Mouse (Mus musculus): ENCODE measurements around the gene Fry.

DNA sequence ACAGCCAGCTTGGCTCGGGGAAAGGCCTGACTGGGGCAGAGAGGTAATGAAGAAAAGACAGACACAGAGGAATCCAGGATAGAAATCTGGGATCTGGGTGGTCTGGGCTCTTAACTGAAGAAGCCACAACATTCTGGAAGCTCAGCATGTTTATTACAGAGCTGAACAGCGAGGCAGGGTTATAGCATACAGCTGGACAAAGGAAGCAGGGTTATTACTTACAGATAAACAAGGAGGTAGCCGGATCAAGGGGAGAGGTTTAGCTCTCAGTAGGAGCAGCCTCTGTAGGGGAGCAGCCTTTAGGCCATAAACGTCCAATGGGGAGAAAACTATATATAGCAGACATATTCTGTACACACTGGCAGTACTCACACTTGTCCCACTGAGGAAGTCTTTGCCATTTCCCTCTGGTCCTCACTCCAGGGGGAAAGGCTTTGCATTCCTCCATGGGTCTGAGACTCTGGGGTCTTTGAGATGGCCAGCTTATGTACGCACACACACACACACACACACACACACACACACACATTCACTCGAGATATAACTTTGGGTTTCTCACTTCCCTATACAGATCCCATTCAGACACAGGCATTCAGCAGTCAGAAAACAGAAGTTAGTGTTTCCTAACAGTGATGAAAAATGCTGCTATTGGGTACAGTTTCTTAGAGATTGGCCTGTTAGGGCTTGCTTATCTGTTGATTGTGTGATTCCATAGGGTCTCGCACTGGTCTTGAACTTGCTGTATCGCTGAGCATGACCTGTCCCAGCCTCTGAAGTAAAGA is 256.5 kb downstream of the Fry start:
- no peak for TF ChIP-seq USF1 (IDR thresholded peaks at IDR 0.05; ENCODE audit: low read depth)
- no peak for TF ChIP-seq POLR2A (IDR thresholded peaks at IDR 0.05; ENCODE audit: insufficient read length, low read depth)
- TF ChIP-seq TCF12 (IDR thresholded peaks at IDR 0.05; ENCODE audit: insufficient read depth, poor library complexity, severe bottlenecking): no peak
- no peak for TF ChIP-seq E2F4 (IDR thresholded peaks at IDR 0.05; ENCODE audit: insufficient read depth)
- TF ChIP-seq MYOD1 (IDR thresholded peaks at IDR 0.05; ENCODE audit: control insufficient read depth in 1 of 3, insufficient read length in 2 of 3, low read depth in 2 of 3): no peak
- TF ChIP-seq REST (IDR thresholded peaks at IDR 0.05; ENCODE audit: insufficient read depth, insufficient read length): no peak
- no peak for TF ChIP-seq MYOG (IDR thresholded peaks at IDR 0.05; ENCODE audit: control insufficient read depth in 1 of 3, insufficient read depth in 1 of 3, insufficient read length in 2 of 3, low read depth in 2 of 3)
- no peak for TF ChIP-seq MAX (IDR thresholded peaks at IDR 0.05; ENCODE audit: low read depth)
- no peak for TF ChIP-seq POLR2AphosphoS2 (IDR thresholded peaks at IDR 0.05; ENCODE audit: insufficient read length, low read depth)
